In genomic region chr9:60237667-60238066, GRCm38 (mm10) we compare ENCODE assay signal across 8 mouse cellular contexts.
A peak's percentile ranks its signal among the peaks of the same experiment; 100 is the strongest.
DNase-seq lines count a peak whose midpoint lies in the region; ATAC-seq and TF ChIP-seq lines count a peak whose summit lies in the region.

No protein-coding gene starts in this region.

- H3K4me3 ChIP-seq in MEL (ENCODE audit: control insufficient read depth in 1 of 2, insufficient read depth in 1 of 2, low read depth in 2 of 2, low read length in 2 of 2): no peak overlapping the region
- no peak overlapping the region for H3K4me3 ChIP-seq in hindbrain, postnatal 0 days (ENCODE audit: low read length)
- H3K4me3 ChIP-seq in limb, embryonic 10.5 days: no peak overlapping the region
- no peak overlapping the region for H3K4me3 ChIP-seq in midbrain, embryonic 13.5 days (replicated peaks)

- no peak overlapping the region for H3K9ac ChIP-seq in MEL (ENCODE audit: control insufficient read depth, low read depth, low read length, poor library complexity, severe bottlenecking)
- H3K9ac ChIP-seq in hindbrain, postnatal 0 days (replicated peaks; ENCODE audit: low read length): no peak overlapping the region
- H3K9ac ChIP-seq in midbrain, embryonic 13.5 days (replicated peaks): no peak overlapping the region

- 48% methylated on average over 4 of the region's 4 CpGs for WGBS in hindbrain, postnatal 0 days
- 30% methylated on average over 4 of the region's 4 CpGs for WGBS in limb, embryonic 10.5 days
- WGBS in midbrain, embryonic 13.5 days: 42% methylated on average over 4 of the region's 4 CpGs

- no peak for TF ChIP-seq EP300 in MEL (IDR thresholded peaks at IDR 0.05; ENCODE audit: low read depth in 1 of 2, low read length in 2 of 2)

- no peaks in the 10 kb centered on the region for H3K9me3 ChIP-seq in MEL (replicated peaks; ENCODE audit: insufficient read depth, low read length)
- no peaks in the 10 kb centered on the region for H3K9me3 ChIP-seq in hindbrain, postnatal 0 days (ENCODE audit: low read length)
- no peaks in the 10 kb centered on the region for H3K9me3 ChIP-seq in limb, embryonic 10.5 days (replicated peaks)
- no peaks in the 10 kb centered on the region for H3K9me3 ChIP-seq in midbrain, embryonic 13.5 days

- no peak overlapping the region for H3K27ac ChIP-seq in MEL (ENCODE audit: control insufficient read depth, low read depth, low read length)
- no peak overlapping the region for H3K27ac ChIP-seq in hindbrain, postnatal 0 days
- H3K27ac ChIP-seq in limb, embryonic 10.5 days: peak overlapping the region; percentile 54; the same call in 1 of the 2 replicates
- no peak overlapping the region for H3K27ac ChIP-seq in midbrain, embryonic 13.5 days

- no peaks in the 10 kb centered on the region for H3K27me3 ChIP-seq in MEL (ENCODE audit: control insufficient read depth in 1 of 2, insufficient read depth in 2 of 2, low read length in 2 of 2)
- no peaks in the 10 kb centered on the region for H3K27me3 ChIP-seq in hindbrain, postnatal 0 days (ENCODE audit: insufficient read depth, low read length)
- H3K27me3 ChIP-seq in limb, embryonic 10.5 days (ENCODE audit: low read depth, poor library complexity, severe bottlenecking): no peaks in the 10 kb centered on the region
- no peaks in the 10 kb centered on the region for H3K27me3 ChIP-seq in midbrain, embryonic 13.5 days

- TF ChIP-seq CTCF in MEL (IDR thresholded peaks at IDR 0.05 in 2 of 3, conservative IDR thresholded peaks at IDR 0.05 in 1 of 3; ENCODE audit: control insufficient read depth in 1 of 3, insufficient read depth in 1 of 3, low read depth in 2 of 3, low read length in 3 of 3, poor library complexity in 1 of 3, severe bottlenecking in 1 of 3): peak; percentile 61 to 68 (median 67)
- TF ChIP-seq CTCF in hindbrain, postnatal 0 days (IDR thresholded peaks at IDR 0.05; ENCODE audit: low read depth): peak; percentile 87

- no peak for TF ChIP-seq POLR2A in MEL (IDR thresholded peaks at IDR 0.05; ENCODE audit: control insufficient read depth in 1 of 2, insufficient read depth in 1 of 2, low read depth in 1 of 2, low read length in 2 of 2, poor library complexity in 1 of 2)

- H3K36me3 ChIP-seq in MEL (ENCODE audit: control insufficient read depth in 1 of 2, insufficient read depth in 2 of 2, low read length in 2 of 2): no peaks in the 10 kb centered on the region
- H3K36me3 ChIP-seq in hindbrain, postnatal 0 days (ENCODE audit: insufficient read depth, low read length): no peaks in the 10 kb centered on the region
- H3K36me3 ChIP-seq in limb, embryonic 10.5 days: no peaks in the 10 kb centered on the region
- no peaks in the 10 kb centered on the region for H3K36me3 ChIP-seq in midbrain, embryonic 13.5 days

- peak; percentile 31 for TF ChIP-seq RAD21 in MEL (IDR thresholded peaks at IDR 0.05; ENCODE audit: low read depth, low read length)

- ATAC-seq in hindbrain, postnatal 0 days: no peak
- ATAC-seq in midbrain, embryonic 13.5 days: no peak

- no peaks in the 10 kb centered on the region for H3K4me1 ChIP-seq in MEL (ENCODE audit: control insufficient read depth in 1 of 2, insufficient read depth in 2 of 2, low read length in 2 of 2)
- no peaks in the 10 kb centered on the region for H3K4me1 ChIP-seq in hindbrain, postnatal 0 days (ENCODE audit: insufficient read depth, low read length)
- H3K4me1 ChIP-seq in limb, embryonic 10.5 days: peaks cover 42% of the 10 kb centered on the region
- H3K4me1 ChIP-seq in midbrain, embryonic 13.5 days (replicated peaks): no peaks in the 10 kb centered on the region

- DNase-seq in layer of hippocampus, adult 11-12 months (ENCODE audit: low spot score): peak; percentile 63
- DNase-seq in layer of hippocampus, adult 9-10 months (ENCODE audit: low spot score): no peak
- peak; percentile 36 for DNase-seq in MEL (ENCODE audit: low read depth, low spot score)
- peak; percentile 70 for DNase-seq in brain, adult 2 months (ENCODE audit: low read depth, low spot score)
- DNase-seq in hindbrain, postnatal 0 days (ENCODE audit: low spot score): peak; percentile 77
- DNase-seq in limb, embryonic 10.5 days (ENCODE audit: low spot score): peak; percentile 66
- DNase-seq in right cerebral cortex, postnatal 4 days: peak; percentile 64

- no peaks in the 10 kb centered on the region for H3K79me2 ChIP-seq in MEL (ENCODE audit: control insufficient read depth, insufficient read depth, low read length, poor library complexity)

- H3K4me2 ChIP-seq in hindbrain, postnatal 0 days (ENCODE audit: low read depth, low read length): no peak overlapping the region
- H3K4me2 ChIP-seq in midbrain, embryonic 13.5 days (replicated peaks): no peak overlapping the region

TF ChIP-seq in MEL, 35 proteins besides CTCF, POLR2A, EP300 and RAD21:
- TF ChIP-seq CHD1 (IDR thresholded peaks at IDR 0.05; ENCODE audit: low read depth, low read length): no peak
- TF ChIP-seq ZC3H11A (IDR thresholded peaks at IDR 0.05; ENCODE audit: low read depth, low read length): no peak
- TF ChIP-seq SMC3 (IDR thresholded peaks at IDR 0.05; ENCODE audit: low read depth, low read length): peak; percentile 27
